Mouse (Mus musculus) C2C12 (cell line): ENCODE measurements around the gene Olfr1291-ps1.

Experiments
- CTCF ChIP-seq: IDR thresholded peaks from one replicate; pipeline ENCODE4 v1.5.1; 2011; ENCODE audit not compliant: control insufficient read depth, insufficient read depth, insufficient read length
- FOSL1 ChIP-seq: IDR thresholded peaks from one replicate; pipeline ENCODE4 v1.8.0; 2011; ENCODE audit warnings: mild to moderate bottlenecking, low read length; ENCODE audit not compliant: poor library complexity, insufficient read depth, severe bottlenecking
- MAX ChIP-seq: IDR thresholded peaks from one replicate; pipeline ENCODE4 v1.6.1; 2011; ENCODE audit warnings: mild to moderate bottlenecking, control low read depth
- MYOD1 ChIP-seq: IDR thresholded peaks from one replicate; pipeline ENCODE4 v1.6.1; 2011; ENCODE audit warnings: low read depth; ENCODE audit not compliant: control insufficient read depth, insufficient read length
- USF1 ChIP-seq: IDR thresholded peaks from one replicate; pipeline ENCODE4 v1.6.1; 2011; ENCODE audit warnings: low read depth, mild to moderate bottlenecking, control low read depth, moderate library complexity

DNA sequence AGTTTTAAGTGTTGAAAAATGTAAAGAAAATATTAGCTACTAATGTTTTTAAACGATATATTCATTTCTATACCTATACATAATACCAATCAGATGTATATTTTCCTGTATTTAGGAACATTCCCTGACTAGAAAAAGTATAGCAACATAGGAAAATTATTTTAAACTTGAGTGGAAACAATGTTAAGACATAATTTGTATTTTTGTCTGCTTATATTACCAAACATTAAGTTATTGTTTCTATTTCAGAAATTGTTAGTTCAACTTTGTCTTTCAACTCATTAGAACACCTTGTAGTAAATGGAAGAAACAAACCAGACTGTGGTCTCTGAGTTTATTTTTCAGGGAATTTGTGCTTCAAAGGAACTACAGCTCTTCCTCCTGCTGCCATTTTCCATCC is 48.1 kb upstream of the Olfr1291-ps1 start, which contains the start of gene Olfr1287:
- TF ChIP-seq CTCF (no peak), USF1 (no peak), MYOD1 (no peak), MAX (no peak), FOSL1 (no peak)
